Mouse (Mus musculus): ENCODE results near the gene Tgfbi. TPM values are rescaled to one million over a fixed set of nuclear protein-coding genes. Genes with fewer than 3 reads are reported as not detected.

Tgfbi gene
- polyA plus RNA-seq (2011; ENCODE audit: insufficient read length, low read depth, missing spikeins) = 64.4 and 125 TPM in 2 replicates

GRCm38 (mm10) chr13:56609103-56609856 is at the start of gene Tgfbi:
Gene Tgfbi, plus strand, starts transcription at chr13:56609523.
- peak; percentile 68; the same call in 1 of the 2 replicates for TF ChIP-seq POLR2A (IDR thresholded peaks at IDR 0.05; ENCODE audit: low read depth, low read length)
- no peak for TF ChIP-seq CTCF (IDR thresholded peaks at IDR 0.05; ENCODE audit: borderline replicate concordance, insufficient read depth, low read length)
- Histone ChIP-seq H3K4me1 (ENCODE audit: control insufficient read depth, insufficient read depth, low read length) (peaks cover 10% of the 10 kb centered on the region), H3K4me3 (ENCODE audit: insufficient read depth, low read length) (peak within 1 kb of the TSS; percentile 37), H3K27ac (ENCODE audit: insufficient read depth, low read length) (no peak within 1 kb of the TSS)

- no peak overlapping the region for H3K27ac ChIP-seq (ENCODE audit: insufficient read depth, low read length)
- H3K4me3 ChIP-seq (ENCODE audit: insufficient read depth, low read length) = no peak overlapping the region
- no peaks in the 10 kb centered on the region for H3K4me1 ChIP-seq (ENCODE audit: control insufficient read depth, insufficient read depth, low read length)
- TF ChIP-seq CTCF (IDR thresholded peaks at IDR 0.05; ENCODE audit: borderline replicate concordance, insufficient read depth, low read length) = no peak
- no peak for TF ChIP-seq POLR2A (IDR thresholded peaks at IDR 0.05; ENCODE audit: low read depth, low read length)
Observed at GRCm38 (mm10) chr13:56559841-56560370, 49.4 kb upstream of the Tgfbi start.

- H3K4me3 ChIP-seq (ENCODE audit: insufficient read depth, low read length) = no peak overlapping the region
- H3K4me1 ChIP-seq (ENCODE audit: control insufficient read depth, insufficient read depth, low read length) = no peaks in the 10 kb centered on the region
- no peak overlapping the region for H3K27ac ChIP-seq (ENCODE audit: insufficient read depth, low read length)
- TF ChIP-seq POLR2A (IDR thresholded peaks at IDR 0.05; ENCODE audit: low read depth, low read length) (no peak), CTCF (IDR thresholded peaks at IDR 0.05; ENCODE audit: borderline replicate concordance, insufficient read depth, low read length) (no peak)
Observed at GRCm38 (mm10) chr13:56561129-56561528, 48.2 kb upstream of the Tgfbi start.

GRCm38 (mm10) chr13:56563075-56563474 is 46.2 kb upstream of the Tgfbi start:
- no peak for TF ChIP-seq POLR2A (IDR thresholded peaks at IDR 0.05; ENCODE audit: low read depth, low read length)
- peak; percentile 46; the same call in 1 of the 2 replicates for TF ChIP-seq CTCF (IDR thresholded peaks at IDR 0.05; ENCODE audit: borderline replicate concordance, insufficient read depth, low read length)
- no peak overlapping the region for H3K27ac ChIP-seq (ENCODE audit: insufficient read depth, low read length)
- no peak overlapping the region for H3K4me3 ChIP-seq (ENCODE audit: insufficient read depth, low read length)
- peaks cover 3% of the 10 kb centered on the region for H3K4me1 ChIP-seq (ENCODE audit: control insufficient read depth, insufficient read depth, low read length)

GRCm38 (mm10) chr13:56566336-56566735 is 43.0 kb upstream of the Tgfbi start:
- no peak overlapping the region for H3K4me3 ChIP-seq (ENCODE audit: insufficient read depth, low read length)
- TF ChIP-seq CTCF (IDR thresholded peaks at IDR 0.05; ENCODE audit: borderline replicate concordance, insufficient read depth, low read length) = no peak
- TF ChIP-seq POLR2A (IDR thresholded peaks at IDR 0.05; ENCODE audit: low read depth, low read length) = no peak
- peak overlapping the region; percentile 35 for H3K27ac ChIP-seq (ENCODE audit: insufficient read depth, low read length)
- H3K4me1 ChIP-seq (ENCODE audit: control insufficient read depth, insufficient read depth, low read length) = peaks cover 3% of the 10 kb centered on the region

- H3K27ac ChIP-seq (ENCODE audit: insufficient read depth, low read length) = no peak overlapping the region
- no peak for TF ChIP-seq CTCF (IDR thresholded peaks at IDR 0.05; ENCODE audit: borderline replicate concordance, insufficient read depth, low read length)
- TF ChIP-seq POLR2A (IDR thresholded peaks at IDR 0.05; ENCODE audit: low read depth, low read length) = no peak
- peaks cover 5% of the 10 kb centered on the region for H3K4me1 ChIP-seq (ENCODE audit: control insufficient read depth, insufficient read depth, low read length)
- H3K4me3 ChIP-seq (ENCODE audit: insufficient read depth, low read length) = no peak overlapping the region
Observed at GRCm38 (mm10) chr13:56571645-56572044, 37.7 kb upstream of the Tgfbi start.

GRCm38 (mm10) chr13:56575074-56575473 is 34.2 kb upstream of the Tgfbi start:
- Histone ChIP-seq H3K4me3 (ENCODE audit: insufficient read depth, low read length) (no peak overlapping the region), H3K4me1 (ENCODE audit: control insufficient read depth, insufficient read depth, low read length) (peaks cover 4% of the 10 kb centered on the region; the same call in 1 of the 2 replicates), H3K27ac (ENCODE audit: insufficient read depth, low read length) (no peak overlapping the region)
- TF ChIP-seq CTCF (IDR thresholded peaks at IDR 0.05; ENCODE audit: borderline replicate concordance, insufficient read depth, low read length) (no peak), POLR2A (IDR thresholded peaks at IDR 0.05; ENCODE audit: low read depth, low read length) (no peak)

- TF ChIP-seq POLR2A (IDR thresholded peaks at IDR 0.05; ENCODE audit: low read depth, low read length) (no peak), CTCF (IDR thresholded peaks at IDR 0.05; ENCODE audit: borderline replicate concordance, insufficient read depth, low read length) (peak; percentile 72; the same call in 1 of the 2 replicates)
- Histone ChIP-seq H3K27ac (ENCODE audit: insufficient read depth, low read length) (no peak overlapping the region), H3K4me3 (ENCODE audit: insufficient read depth, low read length) (no peak overlapping the region), H3K4me1 (ENCODE audit: control insufficient read depth, insufficient read depth, low read length) (peaks cover 4% of the 10 kb centered on the region; the same call in 1 of the 2 replicates)
Observed at GRCm38 (mm10) chr13:56575701-56576321, 33.5 kb upstream of the Tgfbi start.

GRCm38 (mm10) chr13:56578097-56578496 is 31.2 kb upstream of the Tgfbi start:
- peaks cover 13% of the 10 kb centered on the region for H3K4me1 ChIP-seq (ENCODE audit: control insufficient read depth, insufficient read depth, low read length)
- TF ChIP-seq CTCF (IDR thresholded peaks at IDR 0.05; ENCODE audit: borderline replicate concordance, insufficient read depth, low read length) (peak; percentile 18; the same call in 1 of the 2 replicates), POLR2A (IDR thresholded peaks at IDR 0.05; ENCODE audit: low read depth, low read length) (no peak)
- H3K4me3 ChIP-seq (ENCODE audit: insufficient read depth, low read length) = no peak overlapping the region
- no peak overlapping the region for H3K27ac ChIP-seq (ENCODE audit: insufficient read depth, low read length)
